Mouse (Mus musculus) testis, adult 2 months (tissue): Measurements from ENCODE around the gene Ppp2r3a.

Experiments
- CTCF ChIP-seq: fragments of 200-500 bp; IDR thresholded peaks from 2 replicates; pipeline ENCODE4 v1.5.1; 2012; ENCODE audit warnings: low read depth, mild to moderate bottlenecking, inconsistent platforms, low read length, moderate library complexity; ENCODE audit not compliant: control insufficient read depth, insufficient read depth, insufficient replicate concordance
- POLR2A ChIP-seq: fragments of 200-500 bp; IDR thresholded peaks from 2 replicates; pipeline ENCODE4 v1.6.1; 2012; ENCODE audit warnings: low read depth, mild to moderate bottlenecking, inconsistent platforms, low read length, moderate library complexity; ENCODE audit not compliant: control insufficient read depth

GRCm38 (mm10) chr9:101249626-101250025, 2.0 kb downstream of the Ppp2r3a start:
- TF ChIP-seq POLR2A, result no peak
- TF ChIP-seq CTCF, result no peak
